ENCODE assay signal across 8 mouse cellular contexts in genomic region chr4:138447387-138447786, GRCm38 (mm10). TPM values are rescaled to one million over a fixed set of nuclear protein-coding genes. Genes with fewer than 3 reads are reported as not detected.
DNase-seq lines count a peak whose midpoint lies in the region; ATAC-seq and TF ChIP-seq lines count a peak whose summit lies in the region.

No protein-coding gene starts in this region.

- peaks cover 47% of the 10 kb centered on the region for H3K27me3 ChIP-seq in embryonic facial prominence, embryonic 12.5 days
- H3K27me3 ChIP-seq in heart, adult 2 months (ENCODE audit: control insufficient read depth, insufficient read depth, low read length) = no peaks in the 10 kb centered on the region
- peaks cover 3% of the 10 kb centered on the region; the same call in 1 of the 2 replicates for H3K27me3 ChIP-seq in limb, embryonic 11.5 days (ENCODE audit: control insufficient read depth, insufficient read depth, low read length)
- no peaks in the 10 kb centered on the region for H3K27me3 ChIP-seq in midbrain, embryonic 15.5 days (replicated peaks)

- no peaks in the 10 kb centered on the region for H3K79me2 ChIP-seq in heart, adult 2 months (replicated peaks; ENCODE audit: control insufficient read depth, insufficient read depth, low read length)

- no peaks in the 10 kb centered on the region for H3K36me3 ChIP-seq in embryonic facial prominence, embryonic 12.5 days
- no peaks in the 10 kb centered on the region for H3K36me3 ChIP-seq in heart, adult 2 months (ENCODE audit: control insufficient read depth, insufficient read depth, low read length)
- H3K36me3 ChIP-seq in limb, embryonic 11.5 days (ENCODE audit: control insufficient read depth, insufficient read depth, low read length) = no peaks in the 10 kb centered on the region
- no peaks in the 10 kb centered on the region for H3K36me3 ChIP-seq in midbrain, embryonic 15.5 days (replicated peaks)

- intact Hi-C loops in heart, adult 2 months (cut with DNase I) = loop anchor here (1.0 kb wide), 3 partner anchors 115 to 404 kb away; no protein-coding TSS in a partner anchor

- H3K4me2 ChIP-seq in embryonic facial prominence, embryonic 12.5 days (replicated peaks) = no peak overlapping the region
- H3K4me2 ChIP-seq in limb, embryonic 11.5 days (ENCODE audit: low read depth, severe bottlenecking) = 0 out of 2 replicates have a peak overlapping the region, but pooled peaks have one; percentile 2
- H3K4me2 ChIP-seq in midbrain, embryonic 15.5 days = peak overlapping the region; percentile 27

- H3K9ac ChIP-seq in embryonic facial prominence, embryonic 12.5 days = no peak overlapping the region
- no peak overlapping the region for H3K9ac ChIP-seq in heart, adult 2 months (ENCODE audit: low read depth, low read length)
- no peak overlapping the region for H3K9ac ChIP-seq in limb, embryonic 11.5 days (ENCODE audit: low read length)
- peak overlapping the region; percentile 22; the same call in 1 of the 2 replicates for H3K9ac ChIP-seq in midbrain, embryonic 15.5 days

- no peak overlapping the region for H3K27ac ChIP-seq in embryonic facial prominence, embryonic 12.5 days
- H3K27ac ChIP-seq in heart, adult 2 months = no peak overlapping the region
- no peak overlapping the region for H3K27ac ChIP-seq in limb, embryonic 11.5 days (replicated peaks; ENCODE audit: low read depth, low read length)
- peak overlapping the region; percentile 80 for H3K27ac ChIP-seq in midbrain, embryonic 15.5 days

- TF ChIP-seq CTCF in heart, adult 2 months (IDR thresholded peaks at IDR 0.05) = no peak; the same call in 1 of the 2 replicates

- DNase-seq in 3T3-L1 (ENCODE audit: low read depth, low spot score) = peak; percentile 87
- peak; percentile 90 to 91 for DNase-seq in adrenal gland, postnatal 36 days
- peak; percentile 84 to 92 for DNase-seq in heart, adult 2 months
- DNase-seq in kidney, adult 8-10 months = peak; percentile 87 to 93
- DNase-seq in limb, embryonic 11.5 days (ENCODE audit: low spot score) = peak; percentile 97
- peak; percentile 68 for DNase-seq in spleen, adult 12 weeks (ENCODE audit: low spot score)

- 1% methylated on average over 8 of the region's 8 CpGs for WGBS in embryonic facial prominence, embryonic 12.5 days
- under 1% methylated on average over 8 of the region's 8 CpGs for WGBS in heart, adult 2 months
- WGBS in limb, embryonic 11.5 days = 0% methylated on average over 8 of the region's 8 CpGs
- under 1% methylated on average over 8 of the region's 8 CpGs for WGBS in midbrain, embryonic 15.5 days

- TF ChIP-seq POLR2A in heart, adult 2 months (IDR thresholded peaks at IDR 0.05; ENCODE audit: insufficient read depth, low read depth, low read length) = no peak

- H3K4me3 ChIP-seq in embryonic facial prominence, embryonic 12.5 days = no peak overlapping the region
- no peak overlapping the region for H3K4me3 ChIP-seq in heart, adult 2 months
- no peak overlapping the region for H3K4me3 ChIP-seq in limb, embryonic 11.5 days (ENCODE audit: low read depth, low read length)
- no peak overlapping the region for H3K4me3 ChIP-seq in midbrain, embryonic 15.5 days

- peak; percentile 47; the same call in 1 of the 2 replicates for ATAC-seq in embryonic facial prominence, embryonic 12.5 days (ENCODE audit: insufficient number of reproducible peaks, insufficient read depth, low FRiP score, low TSS enrichment)
- ATAC-seq in limb, embryonic 11.5 days (ENCODE audit: insufficient number of reproducible peaks, low FRiP score, low TSS enrichment, low read depth) = no peak; the same call in 1 of the 2 replicates
- peak; percentile 82 for ATAC-seq in midbrain, embryonic 15.5 days (replicated peaks)

- TF ChIP-seq EP300 in heart, adult 2 months (IDR thresholded peaks at IDR 0.05; ENCODE audit: insufficient read depth, low read depth, low read length) = peak; percentile 96

- no peaks in the 10 kb centered on the region for H3K4me1 ChIP-seq in embryonic facial prominence, embryonic 12.5 days
- H3K4me1 ChIP-seq in heart, adult 2 months (ENCODE audit: control insufficient read depth, insufficient read depth, low read length) = no peaks in the 10 kb centered on the region
- H3K4me1 ChIP-seq in limb, embryonic 11.5 days (ENCODE audit: control insufficient read depth, insufficient read depth, low read length) = 0 out of 2 replicates have a peak, but pooled peaks cover 3% of the 10 kb centered on the region
- H3K4me1 ChIP-seq in midbrain, embryonic 15.5 days = peaks cover 29% of the 10 kb centered on the region

- H3K9me3 ChIP-seq in embryonic facial prominence, embryonic 12.5 days = no peaks in the 10 kb centered on the region
- H3K9me3 ChIP-seq in limb, embryonic 11.5 days (ENCODE audit: control insufficient read depth, low read length) = no peaks in the 10 kb centered on the region
- no peaks in the 10 kb centered on the region for H3K9me3 ChIP-seq in midbrain, embryonic 15.5 days

RNA-seq across cellular contexts. Expression of gene Camk2n1, which starts 6.7 kb away (rescaled TPM):
- total RNA-seq in adrenal gland, postnatal 36 days (2021) = 10 to 100 TPM; 25.2 to 25.7 TPM
- polyA plus RNA-seq in embryonic facial prominence, embryonic 12.5 days (2016; fragmentation: Nextera tagmentation; extraction: Ambion mirVana) = 2.5 and 2.8 TPM in 2 replicates
- 10 to 100 TPM; 12.0 to 12.7 TPM for total RNA-seq in heart, adult 2 months (2021)
- polyA plus RNA-seq in heart, adult 2 months (2012; rRNA removed) = 6.9 and 7.1 TPM in 2 replicates
- 0.99 and 1.0 TPM in 2 replicates for polyA plus RNA-seq in limb, embryonic 11.5 days (2014; fragmentation: Nextera tagmentation; extraction: Ambion mirVana)
- 14.8 and 15.7 TPM in 2 replicates for polyA plus RNA-seq in midbrain, embryonic 15.5 days (2015; fragmentation: Nextera tagmentation; extraction: Ambion mirVana)

RNA-seq across cellular contexts. Expression of gene Mul1, which starts 12.9 kb away (rescaled TPM):
- total RNA-seq in adrenal gland, postnatal 36 days (2021) = 10 to 100 TPM; 51.7 to 55.3 TPM
- 18.2 and 19.9 TPM in 2 replicates for polyA plus RNA-seq in embryonic facial prominence, embryonic 12.5 days (2016; fragmentation: Nextera tagmentation; extraction: Ambion mirVana)
- total RNA-seq in heart, adult 2 months (2021) = 10 to 100 TPM; 75.0 to 75.5 TPM
- polyA plus RNA-seq in heart, adult 2 months (2012; rRNA removed) = 25.3 and 32.9 TPM in 2 replicates
- polyA plus RNA-seq in limb, embryonic 11.5 days (2014; fragmentation: Nextera tagmentation; extraction: Ambion mirVana) = 19.6 and 21.6 TPM in 2 replicates
- 18.5 and 21.5 TPM in 2 replicates for polyA plus RNA-seq in midbrain, embryonic 15.5 days (2015; fragmentation: Nextera tagmentation; extraction: Ambion mirVana)

RNA-seq across cellular contexts. Expression of gene Fam43b, which starts 51.1 kb away (rescaled TPM):
- 1 to 10 TPM; 2.5 to 3.5 TPM for total RNA-seq in adrenal gland, postnatal 36 days (2021)
- 0.40 and 0.52 TPM in 2 replicates for polyA plus RNA-seq in embryonic facial prominence, embryonic 12.5 days (2016; fragmentation: Nextera tagmentation; extraction: Ambion mirVana)
- not detected for total RNA-seq in heart, adult 2 months (2021)
- not detected in 2 replicates for polyA plus RNA-seq in heart, adult 2 months (2012; rRNA removed)
- polyA plus RNA-seq in limb, embryonic 11.5 days (2014; fragmentation: Nextera tagmentation; extraction: Ambion mirVana) = not detected in 2 replicates
- polyA plus RNA-seq in midbrain, embryonic 15.5 days (2015; fragmentation: Nextera tagmentation; extraction: Ambion mirVana) = 9.1 and 11.1 TPM in 2 replicates
